Mouse (Mus musculus) granulocyte monocyte progenitor cell, adult 5-6 weeks (primary cell): ENCODE results near the gene Olfr196. TPM values are rescaled to one million over a fixed set of nuclear protein-coding genes. Genes with fewer than 3 reads are reported as not detected.
"Not testable (repeated sequence)": the region's sequence is repeated elsewhere in the genome, so short reads cannot be mapped to it uniquely, and the experiment has no call there.

Experiments
- ATAC-seq: replicated peaks from 2 replicates; pipeline ENCODE4 v1.8.0; 2016; ENCODE audit warnings: mild to moderate bottlenecking, moderate TSS enrichment, inconsistent platforms; ENCODE audit not compliant: poor library complexity, severe bottlenecking
- total RNA-seq, 2 experiments: library from RNA; stranded (forward) in 1 of 2; stranded (reverse) in 1 of 2; fragments of 200-712, 200-1000 nt in 1 of 2; fragments of >200 nt in 1 of 2; fragmentation: Nextera tagmentation in 1 of 2; gene quantifications; 2 replicates each; pipeline ENCODE4 v1.2.3; 2014 to 2017

The Olfr196 gene
- total RNA-seq (2014; fragmentation: Nextera tagmentation) (not detected in 2 replicates), total RNA-seq (2017) (not detected in 2 replicates)

DNA sequence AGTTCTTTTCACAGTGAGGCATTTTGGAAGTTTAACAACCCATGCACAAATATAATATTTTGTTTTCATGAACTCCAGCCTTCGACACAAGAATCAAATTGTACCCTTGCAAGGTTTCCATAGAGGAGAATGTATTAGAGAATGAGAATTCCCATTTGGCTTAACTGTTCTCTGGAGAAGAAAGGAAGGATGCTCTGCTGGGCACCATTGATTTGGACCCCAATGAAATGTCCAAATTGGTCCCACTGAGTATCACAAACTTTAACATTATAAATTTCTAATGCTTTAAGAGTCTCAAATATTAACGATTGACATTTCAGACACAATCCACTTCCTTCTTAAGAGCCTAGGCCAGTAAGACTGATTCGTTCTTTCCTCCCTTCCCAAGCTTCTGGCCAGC lies at the start of gene Olfr196:
Gene Olfr196, minus strand, starts transcription at position 101 of the 400 bp plus-strand sequence.
- no peak for ATAC-seq

DNA sequence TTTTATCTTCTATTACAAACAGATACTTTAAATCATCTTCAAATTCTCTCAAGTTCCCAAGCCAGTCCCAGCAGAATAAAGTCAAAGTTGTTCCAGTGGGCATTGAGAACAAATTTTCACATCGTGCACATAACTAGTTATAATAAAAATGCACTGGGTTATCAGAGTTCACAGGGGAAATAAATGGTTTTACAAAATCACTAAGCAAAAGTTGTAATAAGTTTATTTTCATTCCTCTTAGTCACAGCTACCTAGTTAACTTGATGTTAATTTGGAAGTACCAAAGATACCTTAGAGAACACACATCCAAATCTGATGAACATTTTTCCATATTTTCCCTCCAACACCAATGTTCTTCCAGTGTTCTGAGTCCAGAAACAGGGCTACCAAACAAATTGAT lies 49.4 kb upstream of the Olfr196 start, which contains the start of gene Olfr199:
Gene Olfr199, minus strand, starts transcription at position 101 of the 400 bp plus-strand sequence.
- not testable (repeated sequence) for ATAC-seq

- not testable (repeated sequence) for ATAC-seq
Measured at GRCm38 (mm10) chr16:59217861-59218260, 47.6 kb upstream of the Olfr196 start.

DNA sequence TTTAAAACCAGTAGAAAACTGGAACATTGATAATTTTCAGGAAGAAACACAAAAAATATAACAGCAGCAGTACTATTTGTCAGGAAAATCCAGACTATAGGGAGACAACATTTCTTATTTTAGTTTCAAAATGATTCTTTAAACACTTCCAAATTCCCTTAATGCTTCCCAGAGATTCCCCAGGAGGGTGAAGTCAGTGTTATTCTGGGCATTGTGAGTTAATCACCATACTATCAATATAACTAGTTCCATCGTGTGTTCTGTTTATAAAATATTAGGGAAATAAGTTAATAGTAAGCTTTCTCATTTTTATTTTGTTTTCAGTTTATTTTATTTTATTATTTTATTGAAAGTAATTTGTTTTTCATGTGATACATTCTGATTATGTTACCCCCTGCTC lies 33.2 kb upstream of the Olfr196 start, which contains the start of gene Olfr198:
Gene Olfr198, minus strand, starts transcription at position 101 of the 400 bp plus-strand sequence.
- not testable (repeated sequence) for ATAC-seq

DNA sequence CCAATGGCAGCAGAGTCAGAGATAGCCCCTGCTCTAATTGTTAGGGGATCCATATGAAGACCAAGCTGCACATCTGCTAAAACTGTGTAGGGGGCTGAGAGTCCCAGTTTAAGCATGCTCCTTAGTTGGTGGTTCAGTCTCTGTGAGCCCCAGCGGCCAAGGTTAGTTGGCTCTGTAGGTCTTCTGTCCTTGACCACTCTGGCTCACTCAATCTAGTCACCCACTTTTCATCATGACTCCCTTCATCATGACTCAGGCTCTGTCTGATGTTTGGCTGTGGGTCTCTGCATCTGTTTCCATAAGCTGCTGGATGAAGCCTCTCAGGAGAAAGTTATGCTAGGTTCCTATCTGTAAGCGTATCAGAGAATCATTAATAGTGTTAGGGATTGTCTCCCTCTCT lies 18.3 kb downstream of the Olfr196 start:
- no peak for ATAC-seq

DNA sequence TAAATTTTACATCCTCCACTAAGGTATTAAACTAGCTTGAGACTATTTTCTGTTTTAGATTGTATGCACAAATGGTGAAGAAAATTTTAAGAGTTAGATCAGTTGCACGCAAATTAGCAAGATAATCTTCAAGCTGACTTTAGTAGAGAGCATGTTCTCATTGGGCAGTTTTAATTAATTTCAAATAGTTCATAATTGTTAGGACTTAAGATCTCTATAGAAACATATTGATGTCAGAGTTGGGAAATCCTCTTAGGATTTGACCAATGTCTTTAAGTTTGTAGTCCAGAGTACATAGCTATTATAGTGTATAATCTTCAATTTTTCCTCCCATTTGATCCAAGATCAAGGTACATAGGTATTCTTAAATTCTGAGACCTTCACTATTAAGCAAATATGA lies 23.5 kb downstream of the Olfr196 start, which contains the start of gene Olfr195:
Gene Olfr195, plus strand, starts transcription at position 301 of the 400 bp plus-strand sequence.
- no peak for ATAC-seq

DNA sequence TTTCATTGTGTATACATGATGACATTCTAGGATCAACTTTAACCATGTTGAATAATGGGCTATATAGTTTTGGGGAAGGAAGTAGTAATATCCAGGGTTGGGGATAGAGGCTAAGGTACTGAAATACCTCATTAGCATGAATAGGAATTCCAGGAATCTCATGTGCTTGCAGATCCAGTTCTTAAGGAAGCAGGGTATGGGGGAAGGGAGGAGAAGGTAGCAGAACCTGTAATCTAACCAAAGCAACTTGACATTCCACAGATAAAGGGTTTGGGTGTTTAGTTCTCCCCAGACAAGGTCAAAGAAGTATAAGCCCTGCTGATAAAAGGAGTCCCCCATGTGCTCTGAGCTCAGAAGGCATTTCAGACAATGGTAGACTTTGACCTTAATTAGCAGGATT lies 29.1 kb downstream of the Olfr196 start:
- ATAC-seq, result no peak

- no peak for ATAC-seq
Measured at GRCm38 (mm10) chr16:59130740-59131139, 39.5 kb downstream of the Olfr196 start.

DNA sequence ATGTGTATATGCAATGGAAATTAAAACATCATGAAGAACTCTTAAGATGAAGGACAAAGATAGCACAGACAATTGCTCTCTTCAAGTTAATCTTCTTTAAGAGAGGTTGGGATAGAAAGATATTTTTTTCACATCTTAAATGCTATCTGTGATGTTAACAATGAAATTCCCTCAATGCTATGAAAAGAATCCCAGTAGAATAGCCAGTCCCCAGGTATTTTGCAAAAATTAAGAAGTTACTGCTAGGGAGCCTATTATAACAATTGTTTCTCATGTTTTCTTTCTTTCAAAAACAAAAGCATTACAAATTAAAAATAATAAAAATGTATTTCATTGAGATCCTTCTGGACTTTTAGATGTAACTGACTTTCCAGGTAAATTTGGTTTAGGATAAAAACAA lies 49.3 kb downstream of the Olfr196 start, which contains the start of gene Olfr194:
Gene Olfr194, minus strand, starts transcription at position 101 of the 400 bp plus-strand sequence.
- ATAC-seq, result no peak

Other genes starting within 250 kb of the Olfr196 start
- gene Olfr181, start 241.7 kb downstream of the Olfr196 start, total RNA-seq (2014; fragmentation: Nextera tagmentation), result not detected in 2 replicates
- not detected in 2 replicates for gene Olfr181, start 241.7 kb downstream of the Olfr196 start, total RNA-seq (2017)
- gene Olfr180, start 241.1 kb downstream of the Olfr196 start, total RNA-seq (2014; fragmentation: Nextera tagmentation), result not detected in 2 replicates
- gene Olfr180, start 241.1 kb downstream of the Olfr196 start, total RNA-seq (2017), result not detected in 2 replicates
- not detected in 2 replicates for gene Olfr183, start 175.1 kb downstream of the Olfr196 start, total RNA-seq (2014; fragmentation: Nextera tagmentation)
- gene Olfr183, start 175.1 kb downstream of the Olfr196 start, total RNA-seq (2017), result not detected in 2 replicates
- gene Olfr186, start 140.2 kb downstream of the Olfr196 start, total RNA-seq (2014; fragmentation: Nextera tagmentation), result not detected in 2 replicates
- not detected in 2 replicates for gene Olfr186, start 140.2 kb downstream of the Olfr196 start, total RNA-seq (2017)
- gene Olfr187, start 130.7 kb downstream of the Olfr196 start, total RNA-seq (2014; fragmentation: Nextera tagmentation), result not detected in 2 replicates
- not detected in 2 replicates for gene Olfr187, start 130.7 kb downstream of the Olfr196 start, total RNA-seq (2017)
- gene Olfr190, start 92.4 kb downstream of the Olfr196 start, total RNA-seq (2014; fragmentation: Nextera tagmentation), result not detected in 2 replicates
- not detected in 2 replicates for gene Olfr190, start 92.4 kb downstream of the Olfr196 start, total RNA-seq (2017)
- gene Olfr191, start 80.6 kb downstream of the Olfr196 start, total RNA-seq (2014; fragmentation: Nextera tagmentation), result not detected in 2 replicates
- gene Olfr191, start 80.6 kb downstream of the Olfr196 start, total RNA-seq (2017), result not detected in 2 replicates
- gene Olfr193, start 58.6 kb downstream of the Olfr196 start, total RNA-seq (2014; fragmentation: Nextera tagmentation), result not detected in 2 replicates
- not detected in 2 replicates for gene Olfr193, start 58.6 kb downstream of the Olfr196 start, total RNA-seq (2017)
- gene Olfr194, start 49.4 kb downstream of the Olfr196 start, total RNA-seq (2014; fragmentation: Nextera tagmentation), result not detected in 2 replicates
- gene Olfr194, start 49.4 kb downstream of the Olfr196 start, total RNA-seq (2017), result not detected in 2 replicates
- not detected in 2 replicates for gene Olfr195, start 23.4 kb downstream of the Olfr196 start, total RNA-seq (2014; fragmentation: Nextera tagmentation)
- gene Olfr195, start 23.4 kb downstream of the Olfr196 start, total RNA-seq (2017), result not detected in 2 replicates
- gene Olfr198, start 33.1 kb upstream of the Olfr196 start, total RNA-seq (2014; fragmentation: Nextera tagmentation), result not detected in 2 replicates
- not detected in 2 replicates for gene Olfr198, start 33.1 kb upstream of the Olfr196 start, total RNA-seq (2017)
- not detected in 2 replicates for gene Olfr199, start 49.3 kb upstream of the Olfr196 start, total RNA-seq (2014; fragmentation: Nextera tagmentation)
- gene Olfr199, start 49.3 kb upstream of the Olfr196 start, total RNA-seq (2017), result not detected in 2 replicates
- not detected in 2 replicates for gene Olfr201, start 102.2 kb upstream of the Olfr196 start, total RNA-seq (2014; fragmentation: Nextera tagmentation)
- not detected in 2 replicates for gene Olfr201, start 102.2 kb upstream of the Olfr196 start, total RNA-seq (2017)
- gene Olfr202, start 116.3 kb upstream of the Olfr196 start, total RNA-seq (2014; fragmentation: Nextera tagmentation), result not detected in 2 replicates
- not detected in 2 replicates for gene Olfr202, start 116.3 kb upstream of the Olfr196 start, total RNA-seq (2017)
- not detected in 2 replicates for gene Olfr203, start 128.4 kb upstream of the Olfr196 start, total RNA-seq (2014; fragmentation: Nextera tagmentation)
- gene Olfr203, start 128.4 kb upstream of the Olfr196 start, total RNA-seq (2017), result not detected in 2 replicates
- gene Olfr204, start 147.8 kb upstream of the Olfr196 start, total RNA-seq (2014; fragmentation: Nextera tagmentation), result not detected in 2 replicates
- not detected in 2 replicates for gene Olfr204, start 147.8 kb upstream of the Olfr196 start, total RNA-seq (2017)
- gene Olfr205, start 160.7 kb upstream of the Olfr196 start, total RNA-seq (2014; fragmentation: Nextera tagmentation), result not detected in 2 replicates
- gene Olfr205, start 160.7 kb upstream of the Olfr196 start, total RNA-seq (2017), result not detected in 2 replicates
- gene Olfr206, start 178.8 kb upstream of the Olfr196 start, total RNA-seq (2014; fragmentation: Nextera tagmentation), result not detected in 2 replicates
- not detected in 2 replicates for gene Olfr206, start 178.8 kb upstream of the Olfr196 start, total RNA-seq (2017)
- gene Olfr209, start 193.5 kb upstream of the Olfr196 start, total RNA-seq (2014; fragmentation: Nextera tagmentation), result not detected in 2 replicates
- gene Olfr209, start 193.5 kb upstream of the Olfr196 start, total RNA-seq (2017), result not detected in 2 replicates
- gene Gabrr3, start 236.9 kb upstream of the Olfr196 start, total RNA-seq (2014; fragmentation: Nextera tagmentation), result not detected in 2 replicates
- gene Gabrr3, start 236.9 kb upstream of the Olfr196 start, total RNA-seq (2017), result not detected in 2 replicates